Mouse (Mus musculus): ENCODE measurements around the gene 1110002E22Rik.

- TF ChIP-seq CTCF (IDR thresholded peaks at IDR 0.05; ENCODE audit: control insufficient read depth, insufficient read depth, insufficient replicate concordance, low read depth, low read length) (no peak), POLR2A (IDR thresholded peaks at IDR 0.05; ENCODE audit: control insufficient read depth, low read depth, low read length) (no peak)
Measured at GRCm38 (mm10) chr3:138066348-138066856, 1.6 kb downstream of the 1110002E22Rik start.
